Mouse (Mus musculus) cerebellum, postnatal 10 days (tissue): ENCODE results near the gene Schip1.

Experiments
- DNase-seq, 2 experiments: peaks; one replicate each; pipeline ENCODE4 v3.0.0; 2021; ENCODE audit warnings: mixed read lengths in 2 of 2

The Schip1 gene

DNA sequence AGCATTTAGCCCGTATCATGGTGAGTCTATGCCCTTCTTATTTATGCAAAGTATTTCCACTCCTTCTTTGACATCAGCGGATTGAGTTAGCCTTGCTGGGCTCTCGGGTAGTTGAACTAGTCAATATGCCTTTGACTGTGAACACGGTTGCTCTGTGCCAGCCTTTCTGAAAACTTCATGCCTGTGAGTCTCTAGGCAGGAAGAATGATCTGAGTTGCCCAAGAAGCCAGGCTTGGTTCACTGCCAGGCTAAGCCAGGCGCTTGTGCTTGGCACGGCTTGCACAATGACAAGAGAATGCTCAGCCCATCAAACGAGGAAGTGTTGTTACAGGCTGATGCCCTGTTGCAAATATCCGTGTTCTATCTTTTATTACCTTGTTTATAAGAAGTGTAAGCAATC lies 499.3 kb downstream of the Schip1 start:
- peak; percentile 88 to 91 for DNase-seq

DNA sequence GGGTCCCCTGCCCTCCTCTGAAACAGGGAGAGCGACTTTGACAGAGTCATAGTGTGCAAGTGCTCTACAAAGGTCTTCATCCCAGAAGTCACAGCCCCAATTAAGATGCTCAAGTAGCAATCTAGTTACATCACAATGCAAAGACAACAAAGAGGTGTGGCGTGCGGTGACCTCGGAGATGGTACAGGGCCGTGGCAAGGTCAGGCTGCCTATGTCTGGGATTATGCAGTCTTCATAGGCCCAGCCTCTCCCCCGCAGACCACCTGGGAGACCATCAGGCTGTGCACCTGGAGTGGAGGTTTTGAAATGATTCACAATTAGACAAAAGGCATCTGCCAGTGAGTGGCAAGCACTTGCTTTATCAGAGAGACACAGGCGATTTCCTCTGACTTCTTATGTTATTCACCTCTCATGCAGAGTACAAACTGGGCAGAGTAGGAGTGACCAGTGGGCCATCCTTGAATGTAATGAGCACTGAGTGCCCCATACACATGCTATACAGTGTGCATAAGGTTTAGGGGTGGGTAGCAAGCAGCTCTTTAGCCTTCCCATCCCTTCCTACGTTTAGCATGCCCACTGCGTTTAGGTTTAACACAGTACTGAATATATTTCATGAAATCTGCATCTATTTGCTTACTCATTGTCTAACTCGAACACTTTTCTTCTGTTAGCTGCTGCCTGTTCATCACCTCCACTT lies 500.5 kb downstream of the Schip1 start:
- peak in 1 of 2 experiments; percentile 16 for DNase-seq

DNA sequence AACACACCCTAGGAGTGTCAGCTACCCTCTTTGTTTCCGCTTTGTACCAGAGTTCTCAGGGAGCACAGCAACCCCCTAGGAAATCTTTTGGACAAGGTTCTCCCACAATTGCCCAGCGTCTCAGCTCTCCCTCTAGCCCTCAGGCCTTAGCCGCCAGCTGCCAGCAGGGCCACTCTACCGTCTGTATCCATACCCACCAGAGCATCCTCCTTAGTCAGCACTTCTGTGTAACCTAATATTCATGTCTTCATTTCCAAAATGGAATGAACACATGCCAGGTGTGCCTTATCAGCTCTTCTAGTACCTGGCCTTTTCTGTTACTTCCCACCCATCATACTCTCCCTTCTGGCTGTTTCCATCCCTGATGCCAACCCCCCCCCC lies 501.1 kb downstream of the Schip1 start:
- peak in 1 of 2 experiments; percentile 27 for DNase-seq

GRCm38 (mm10) chr3:68567581-68567980 lies 503.0 kb downstream of the Schip1 start:
- DNase-seq = no peak

- DNase-seq = no peak
Observed at GRCm38 (mm10) chr3:68568149-68568548, 503.5 kb downstream of the Schip1 start.

DNA sequence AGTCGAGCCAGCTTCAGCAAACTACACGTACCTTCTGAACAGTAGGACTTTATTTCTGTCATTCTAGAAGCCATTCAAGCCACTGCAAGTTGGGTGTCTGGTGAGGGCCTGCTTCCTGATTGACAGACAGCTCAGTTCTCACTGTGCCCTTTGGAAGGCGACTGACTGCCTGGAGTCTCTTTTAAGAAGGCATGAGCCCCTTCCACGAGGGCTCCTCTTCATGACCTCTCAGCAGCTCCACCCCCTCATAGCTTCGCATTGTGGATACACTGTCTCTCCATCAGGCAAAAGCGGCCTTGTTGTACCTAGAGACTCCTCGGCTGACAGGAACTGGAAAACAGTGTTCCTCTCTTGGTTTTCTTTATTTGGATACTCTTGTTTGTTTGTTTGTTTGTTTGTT lies 504.1 kb downstream of the Schip1 start:
- DNase-seq = no peak

DNA sequence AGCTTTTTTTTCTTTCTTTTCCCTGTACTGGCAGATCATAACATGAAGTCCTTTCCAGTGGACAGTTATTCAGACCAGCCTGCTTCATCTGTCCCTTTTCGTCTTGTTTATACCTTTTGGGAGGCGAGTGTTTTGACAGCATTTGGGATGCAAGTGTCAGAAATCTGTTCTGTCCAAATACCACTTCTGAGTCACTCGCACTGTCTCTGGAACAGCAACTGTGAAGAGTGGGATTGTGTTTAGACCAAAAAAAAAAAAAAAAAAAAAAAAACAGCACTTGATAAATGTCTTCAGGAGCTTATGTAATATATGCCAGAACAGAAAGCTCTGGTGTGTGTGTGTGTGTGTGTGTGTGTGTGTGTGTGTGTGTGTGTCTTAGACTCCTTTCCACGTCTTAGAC lies 505.7 kb downstream of the Schip1 start:
- DNase-seq = no peak

- peak; percentile 90 to 93 for DNase-seq
Observed at GRCm38 (mm10) chr3:68572249-68573225, 507.9 kb downstream of the Schip1 start.

- peak; percentile 41 to 59 for DNase-seq
Observed at GRCm38 (mm10) chr3:68573226-68573624, 508.6 kb downstream of the Schip1 start.

GRCm38 (mm10) chr3:68574097-68574496 lies 509.5 kb downstream of the Schip1 start:
- DNase-seq = peak; percentile 5 to 46

DNA sequence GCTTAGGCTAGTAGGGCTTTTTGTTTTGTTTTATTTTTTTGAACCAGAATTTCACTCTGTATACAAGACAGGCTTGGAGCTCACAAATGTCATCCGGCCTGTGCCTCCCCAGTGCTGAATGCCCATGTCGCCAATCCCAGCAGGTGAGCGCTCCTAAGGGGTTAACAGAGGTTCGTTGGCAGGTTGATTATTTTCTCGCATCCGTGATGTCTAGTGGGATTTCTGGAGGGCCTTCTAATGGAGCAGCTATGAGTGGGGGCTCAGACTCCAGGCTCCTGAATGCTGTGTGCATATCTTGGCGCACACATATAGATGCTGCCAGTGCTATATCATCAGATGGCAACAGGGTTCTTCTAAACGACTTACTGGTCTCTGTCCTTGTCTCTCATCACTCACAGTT lies 510.0 kb downstream of the Schip1 start:
- DNase-seq = peak; percentile 57 to 62

DNA sequence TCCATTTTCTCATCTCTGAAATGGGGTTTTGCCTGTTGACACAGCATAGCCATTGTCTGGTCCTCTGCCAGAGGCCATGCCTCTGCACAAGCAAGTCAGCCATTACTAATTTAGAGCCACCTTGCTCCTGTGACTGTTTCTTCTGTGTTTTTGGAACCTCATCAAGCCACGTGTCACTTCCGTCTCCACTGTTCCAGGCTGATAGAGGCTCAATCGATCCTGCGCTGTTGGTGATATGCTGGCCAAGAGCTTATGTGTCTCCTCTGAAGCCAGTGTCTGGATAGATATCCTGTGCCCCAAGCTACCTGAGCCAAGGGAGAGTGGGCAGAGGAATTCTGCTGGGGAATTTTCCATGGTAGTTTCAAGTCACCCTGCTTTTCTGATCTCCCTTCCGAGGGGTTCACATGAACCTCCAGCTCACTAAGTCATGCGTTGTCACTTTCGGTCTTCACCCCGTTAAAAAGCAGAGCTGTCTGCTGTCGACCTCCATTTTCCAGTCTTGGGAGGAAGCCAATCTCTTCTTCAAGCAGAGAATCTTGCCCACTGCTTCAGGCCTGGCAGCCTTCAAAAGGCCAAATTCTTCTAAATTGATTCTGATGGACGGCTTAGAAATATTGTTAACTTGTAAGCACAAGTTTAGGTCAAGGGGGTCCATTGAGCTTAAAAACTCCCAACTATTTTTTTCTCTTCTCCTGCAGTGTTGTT lies 511.2 kb downstream of the Schip1 start:
- peak; percentile 82 to 83 for DNase-seq

DNA sequence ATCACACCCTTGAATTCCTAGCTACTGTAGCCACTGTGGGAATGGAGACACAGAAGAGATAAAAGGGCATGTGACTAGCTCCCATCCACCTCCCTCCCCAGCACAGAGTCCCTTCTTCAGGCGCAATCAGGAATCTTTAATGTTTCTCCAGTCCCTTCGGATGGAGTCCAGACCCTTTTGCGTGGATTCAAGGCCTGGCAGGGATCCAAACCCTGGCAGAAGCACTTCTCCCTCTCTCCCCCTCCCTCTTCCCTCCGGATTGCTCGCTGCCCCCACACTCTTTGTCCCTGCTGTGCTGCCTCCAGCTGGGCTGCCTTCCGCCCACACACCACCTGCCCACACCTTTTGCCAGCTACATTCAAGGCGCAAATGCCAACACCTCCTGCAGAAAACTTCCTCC lies 511.8 kb downstream of the Schip1 start:
- DNase-seq = peak; percentile 92 to 96

GRCm38 (mm10) chr3:68576948-68577347 lies 512.3 kb downstream of the Schip1 start:
- peak in 1 of 2 experiments; percentile 25 for DNase-seq

DNA sequence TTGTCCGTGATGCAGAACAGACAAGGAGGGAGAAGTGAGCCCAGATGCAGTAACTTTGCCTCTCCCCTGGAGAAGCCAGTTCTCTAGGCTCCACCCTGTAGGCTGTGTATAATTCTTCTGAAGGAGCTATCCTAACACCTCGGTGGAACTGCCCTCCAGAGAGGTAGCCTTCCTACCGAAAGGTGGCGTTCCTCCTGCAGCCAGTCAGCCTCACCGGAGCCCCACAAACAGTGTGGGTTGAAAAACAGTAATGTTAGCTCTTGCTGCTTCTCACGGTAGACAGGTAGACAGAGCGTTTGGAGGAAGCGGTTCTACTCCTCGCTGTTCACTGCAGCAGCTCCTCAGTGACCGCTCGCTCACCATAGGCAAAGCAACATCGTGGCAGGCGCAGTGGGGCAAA lies 517.0 kb downstream of the Schip1 start:
- no peak for DNase-seq

DNA sequence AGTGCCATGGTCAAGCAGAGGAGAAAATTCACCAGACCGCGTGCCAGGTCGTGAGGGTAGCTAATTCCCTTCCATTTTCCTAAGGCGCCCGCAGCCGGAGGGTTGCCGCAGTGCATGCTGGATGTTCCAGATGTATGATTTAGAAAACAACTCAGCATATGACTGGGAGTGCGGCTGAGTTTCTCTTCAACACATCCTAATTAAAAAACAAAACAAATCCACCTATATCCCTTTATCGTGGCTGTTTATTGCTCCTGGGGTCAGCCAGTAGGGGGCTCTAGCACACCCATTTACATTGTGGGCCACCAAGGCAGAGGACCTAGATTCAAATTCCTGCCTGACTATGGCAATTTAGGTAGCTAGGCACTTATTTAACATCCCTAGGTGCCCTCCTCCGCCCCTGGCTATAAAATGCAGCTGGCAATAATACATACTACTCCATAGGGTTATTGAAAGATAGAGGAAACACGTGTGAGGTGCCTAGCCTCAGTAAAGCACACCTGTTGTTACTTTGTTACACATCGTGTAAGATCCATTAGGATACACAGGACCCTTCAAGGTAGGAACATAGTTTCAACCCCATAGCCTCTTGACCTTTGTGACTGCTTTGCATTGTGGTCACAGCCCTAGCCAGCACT lies 517.6 kb downstream of the Schip1 start:
- no peak for DNase-seq

GRCm38 (mm10) chr3:68583031-68583693 lies 518.6 kb downstream of the Schip1 start:
- no peak for DNase-seq

- DNase-seq = peak; percentile 79 to 88
Observed at GRCm38 (mm10) chr3:68583771-68584511, 519.3 kb downstream of the Schip1 start.

- no peak for DNase-seq
Observed at GRCm38 (mm10) chr3:68585213-68585612, 520.6 kb downstream of the Schip1 start.

DNA sequence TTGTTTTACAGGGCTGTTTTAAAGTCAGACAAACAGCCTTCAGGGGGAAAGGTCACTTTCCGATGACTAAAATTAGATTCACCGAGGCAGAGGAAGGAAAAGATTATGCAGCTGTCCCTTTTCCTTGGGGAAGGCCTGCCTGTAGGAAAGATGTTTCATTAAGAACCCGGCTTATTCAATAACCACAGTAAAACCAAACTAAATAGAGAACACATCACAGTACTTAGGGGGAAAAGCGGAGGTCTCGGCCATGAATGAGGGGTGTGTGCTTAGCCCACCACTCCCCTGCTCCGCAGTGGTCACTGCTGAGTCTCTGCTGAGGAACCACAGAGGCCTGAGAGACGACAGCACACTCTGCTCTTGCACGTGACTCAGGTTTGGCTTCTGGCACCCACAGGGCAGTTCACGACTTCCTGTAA lies 522.1 kb downstream of the Schip1 start:
- no peak for DNase-seq

GRCm38 (mm10) chr3:68587567-68588245 lies 523.1 kb downstream of the Schip1 start:
- no peak for DNase-seq
